Mouse (Mus musculus) layer of hippocampus, postnatal 14 days (tissue): Measurements from ENCODE around the gene Slc6a8. TPM values are rescaled to one million over a fixed set of nuclear protein-coding genes. Genes with fewer than 3 reads are reported as not detected.

Experiments
- DNase-seq, 2 experiments: peaks; one replicate each; pipeline ENCODE4 v3.0.0; 2021 to 2022; ENCODE audit warnings: low spot score in 2 of 2, mixed read lengths in 1 of 2
- total RNA-seq, 2 experiments: library from RNA; stranded (reverse); gene quantifications; 2 replicates each; pipeline ENCODE4 v1.2.3; 2021

The Slc6a8 gene
- total RNA-seq, 2 experiments from 2014 or later, result 93.6 to 111 TPM

- DNase-seq, result no peak
These were observed 3.7 kb downstream of the Slc6a8 start for GRCm38 (mm10) chrX:73676668-73677067.

- no peak for DNase-seq
These were observed 11.2 kb downstream of the Slc6a8 start for GRCm38 (mm10) chrX:73684156-73684555.

- DNase-seq, result no peak
These were observed 12.0 kb downstream of the Slc6a8 start for GRCm38 (mm10) chrX:73684978-73685377.

- DNase-seq, result no peak
These were observed 12.7 kb downstream of the Slc6a8 start for GRCm38 (mm10) chrX:73685629-73686028.

GRCm38 (mm10) chrX:73690917-73691629 lies 18.1 kb downstream of the Slc6a8 start:
- peak; percentile 35 to 45 for DNase-seq

GRCm38 (mm10) chrX:73700472-73700871 lies 27.5 kb downstream of the Slc6a8 start:
- DNase-seq, result no peak

GRCm38 (mm10) chrX:73715476-73716108 lies 42.6 kb downstream of the Slc6a8 start:
- DNase-seq, result peak; percentile 8 to 29

GRCm38 (mm10) chrX:73716109-73716661 lies 43.2 kb downstream of the Slc6a8 start, which contains the start of the genes Bcap31 and Abcd1:
Gene Bcap31, minus strand, starts transcription at chrX:73716175.
Gene Abcd1, plus strand, starts transcription at chrX:73716597.
- DNase-seq, result peak; percentile 90 to 91

GRCm38 (mm10) chrX:73716709-73717545 lies 44.0 kb downstream of the Slc6a8 start:
- DNase-seq, result no peak

GRCm38 (mm10) chrX:73717667-73718066 lies 44.7 kb downstream of the Slc6a8 start:
- DNase-seq, result no peak

- DNase-seq, result no peak
These were observed 45.3 kb downstream of the Slc6a8 start for GRCm38 (mm10) chrX:73718271-73718670.

GRCm38 (mm10) chrX:73718686-73719362 lies 45.9 kb downstream of the Slc6a8 start:
- DNase-seq, result peak in 1 of 2 experiments; percentile 6

GRCm38 (mm10) chrX:73730908-73731307 lies 58.0 kb downstream of the Slc6a8 start:
- no peak for DNase-seq

Other genes with a start within 250 kb of the Slc6a8 start
- not detected for gene Trex2, start 237.8 kb upstream of the Slc6a8 start, total RNA-seq
- 10 to 100 TPM; 10.5 to 11.3 TPM for gene Haus7, start 214.1 kb upstream of the Slc6a8 start, total RNA-seq
- 10 to 100 TPM; 26.1 to 34.2 TPM for gene Bgn, start 189.5 kb upstream of the Slc6a8 start, total RNA-seq
- gene Atp2b3, start 170.1 kb upstream of the Slc6a8 start, total RNA-seq, result 100 to 1,000 TPM; 134 to 136 TPM
- gene Dusp9, start 33.7 kb upstream of the Slc6a8 start, total RNA-seq, result 1 to 10 TPM in 1 of 2 experiments, under 1 TPM in 1; 0.85 to 1.0 TPM
- 100 to 1,000 TPM; 108 to 118 TPM for gene Pnck, start 13.0 kb upstream of the Slc6a8 start, total RNA-seq
- 10 to 100 TPM; 69.6 to 70.9 TPM for gene Bcap31, start 43.0 kb downstream of the Slc6a8 start, total RNA-seq
- gene Abcd1, start 43.4 kb downstream of the Slc6a8 start, total RNA-seq, result 10 to 100 TPM; 15.7 to 16.1 TPM
- 10 to 100 TPM; 21.9 to 23.5 TPM for gene Plxnb3, start 83.9 kb downstream of the Slc6a8 start, total RNA-seq
- gene Srpk3, start 101.3 kb downstream of the Slc6a8 start, total RNA-seq, result 1 to 10 TPM; 7.0 to 7.8 TPM
- gene Idh3g, start 113.7 kb downstream of the Slc6a8 start, total RNA-seq, result 100 to 1,000 TPM; 166 TPM
- 100 to 1,000 TPM; 100 to 103 TPM for gene Ssr4, start 113.9 kb downstream of the Slc6a8 start, total RNA-seq
- gene Pdzd4, start 151.8 kb downstream of the Slc6a8 start, total RNA-seq, result 100 to 1,000 TPM in 1 of 2 experiments, 10 to 100 TPM in 1; 94.8 to 104 TPM
- not detected for gene Avpr2, start 219.0 kb downstream of the Slc6a8 start, total RNA-seq
- 100 to 1,000 TPM; 213 to 217 TPM for gene L1cam, start 223.0 kb downstream of the Slc6a8 start, total RNA-seq
- gene Arhgap4, start 248.7 kb downstream of the Slc6a8 start, total RNA-seq, result 1 to 10 TPM; 4.1 to 5.0 TPM
- 10 to 100 TPM; 62.8 to 70.1 TPM for gene Naa10, start 248.8 kb downstream of the Slc6a8 start, total RNA-seq